23 mouse cellular contexts compared by ENCODE assay signal in genomic region chr6:142938074-142938473, GRCm38 (mm10). TPM values are rescaled to one million over a fixed set of nuclear protein-coding genes. Genes with fewer than 3 reads are reported as not detected.
DNase-seq lines count a peak whose midpoint lies in the region; ATAC-seq and TF ChIP-seq lines count a peak whose summit lies in the region.
"Had no signal": no experiment of that assay in that cellular context is flagged by ENCODE, and none has a peak within 500 bp of the region (broad histone marks: within the 10 kb centered on the region; RNA-seq: fewer than 3 reads in every experiment).

No protein-coding gene starts in this region.

- 0 out of 2 replicates have a peak, but pooled peaks cover 7% of the 10 kb centered on the region for H3K4me1 ChIP-seq in hindbrain, embryonic 14.5 days (replicated peaks; ENCODE audit: control insufficient read depth, insufficient read depth, low read length)
- H3K4me1 ChIP-seq in hindbrain, embryonic 13.5 days (replicated peaks): peaks cover 32% of the 10 kb centered on the region
- peaks cover 20% of the 10 kb centered on the region for H3K4me1 ChIP-seq in cerebellum, adult 2 months (ENCODE audit: control insufficient read depth, insufficient read depth, low read length)
- no peaks in the 10 kb centered on the region for H3K4me1 ChIP-seq in embryonic facial prominence, embryonic 10.5 days
- H3K4me1 ChIP-seq: heart, embryonic 10.5 days; heart, embryonic 15.5 days; limb, embryonic 15.5 days; liver, embryonic 13.5 days had no signal

- no peak for TF ChIP-seq CTCF in cerebellum, adult 2 months (IDR thresholded peaks at IDR 0.05; ENCODE audit: borderline replicate concordance, insufficient read depth, low read depth, low read length)

- H3K4me3 ChIP-seq in hindbrain, embryonic 14.5 days (replicated peaks; ENCODE audit: low read length): no peak overlapping the region
- no peak overlapping the region for H3K4me3 ChIP-seq in hindbrain, embryonic 13.5 days
- no peak overlapping the region for H3K4me3 ChIP-seq in cerebellum, adult 2 months (replicated peaks; ENCODE audit: insufficient read depth, low read depth, low read length)
- H3K4me3 ChIP-seq in embryonic facial prominence, embryonic 10.5 days: no peak overlapping the region
- H3K4me3 ChIP-seq: forebrain, embryonic 15.5 days; heart, embryonic 10.5 days; heart, embryonic 15.5 days; layer of hippocampus, adult 2 months; limb, embryonic 15.5 days; liver, embryonic 13.5 days had no signal

- no peaks in the 10 kb centered on the region for H3K9me3 ChIP-seq in hindbrain, embryonic 14.5 days (ENCODE audit: control insufficient read depth, low read length)
- H3K9me3 ChIP-seq in hindbrain, embryonic 13.5 days: no peaks in the 10 kb centered on the region
- H3K9me3 ChIP-seq in embryonic facial prominence, embryonic 10.5 days: no peaks in the 10 kb centered on the region
- H3K9me3 ChIP-seq: forebrain, embryonic 15.5 days; heart, embryonic 10.5 days; heart, embryonic 15.5 days; limb, embryonic 15.5 days; liver, embryonic 13.5 days had no signal

- no peak for TF ChIP-seq POLR2A in cerebellum, adult 2 months (IDR thresholded peaks at IDR 0.05; ENCODE audit: borderline replicate concordance, insufficient read depth, low read length)

- DNase-seq in hindbrain, embryonic 14.5 days (ENCODE audit: low spot score): no peak
- DNase-seq in brain, adult 2 months (ENCODE audit: low read depth, low spot score): peak; percentile 78
- DNase-seq in cerebellum, adult 2 months: peak; percentile 57 to 75
- peak; percentile 60 to 62 for DNase-seq in cerebellum, postnatal 25 days
- DNase-seq in layer of hippocampus, adult 18-20 months (ENCODE audit: low spot score in 2 of 2): no peak
- no peak for DNase-seq in embryonic facial prominence, embryonic 10.5 days (ENCODE audit: low spot score)
- DNase-seq: adrenal gland, postnatal 14 days; gastrocnemius, postnatal 25 days; heart, adult 11 months; liver, embryonic 13.5 days; midbrain, embryonic 14.5 days; right cerebral cortex, postnatal 25 days; thymus, adult 18-20 months; thymus, postnatal 25 days had no signal

- H3K36me3 ChIP-seq in hindbrain, embryonic 14.5 days (replicated peaks; ENCODE audit: control insufficient read depth, insufficient read depth): no peaks in the 10 kb centered on the region
- H3K36me3 ChIP-seq in hindbrain, embryonic 13.5 days: no peaks in the 10 kb centered on the region
- no peaks in the 10 kb centered on the region for H3K36me3 ChIP-seq in embryonic facial prominence, embryonic 10.5 days (replicated peaks)
- H3K36me3 ChIP-seq: forebrain, embryonic 15.5 days; heart, embryonic 10.5 days; heart, embryonic 15.5 days; limb, embryonic 15.5 days; liver, embryonic 13.5 days had no signal

- ATAC-seq in hindbrain, embryonic 14.5 days (ENCODE audit: low FRiP score): no peak
- no peak for ATAC-seq in hindbrain, embryonic 13.5 days (ENCODE audit: low FRiP score)
- ATAC-seq: CD4-positive, CD25-positive, alpha-beta regulatory T cell, adult 4 months; intestine, embryonic 16.5 days had no signal

- no peaks in the 10 kb centered on the region for H3K27me3 ChIP-seq in hindbrain, embryonic 14.5 days (ENCODE audit: control insufficient read depth, insufficient read depth, low read length)
- H3K27me3 ChIP-seq in hindbrain, embryonic 13.5 days: no peaks in the 10 kb centered on the region
- no peaks in the 10 kb centered on the region for H3K27me3 ChIP-seq in cerebellum, adult 2 months (ENCODE audit: control insufficient read depth, insufficient read depth, low read length)
- H3K27me3 ChIP-seq in embryonic facial prominence, embryonic 10.5 days (replicated peaks; ENCODE audit: low read depth, poor library complexity, severe bottlenecking): no peaks in the 10 kb centered on the region
- H3K27me3 ChIP-seq: forebrain, embryonic 15.5 days; heart, embryonic 15.5 days; limb, embryonic 15.5 days; liver, embryonic 13.5 days had no signal

- peak overlapping the region; percentile 51; the same call in 1 of the 2 replicates for H3K27ac ChIP-seq in hindbrain, embryonic 14.5 days
- no peak overlapping the region for H3K27ac ChIP-seq in hindbrain, embryonic 13.5 days
- H3K27ac ChIP-seq in cerebellum, adult 2 months (ENCODE audit: insufficient read depth, low read length): peak overlapping the region; percentile 35; the same call in 1 of the 2 replicates
- no peak overlapping the region for H3K27ac ChIP-seq in embryonic facial prominence, embryonic 10.5 days (replicated peaks)
- H3K27ac ChIP-seq: heart, embryonic 15.5 days; layer of hippocampus, adult 2 months; limb, embryonic 15.5 days; liver, embryonic 13.5 days had no signal

- H3K9ac ChIP-seq in hindbrain, embryonic 14.5 days: no peak overlapping the region
- H3K9ac ChIP-seq in hindbrain, embryonic 13.5 days: no peak overlapping the region
- H3K9ac ChIP-seq: forebrain, embryonic 15.5 days; heart, embryonic 15.5 days; limb, embryonic 15.5 days; liver, embryonic 13.5 days had no signal

- no peak overlapping the region for H3K4me2 ChIP-seq in hindbrain, embryonic 14.5 days (replicated peaks)
- no peak overlapping the region for H3K4me2 ChIP-seq in hindbrain, embryonic 13.5 days
- H3K4me2 ChIP-seq: forebrain, embryonic 15.5 days; heart, embryonic 15.5 days; limb, embryonic 15.5 days; liver, embryonic 13.5 days had no signal

RNA-seq across cellular contexts. Expression of gene St8sia1, which starts 26.2 kb away (rescaled TPM):
- 6.1 and 7.1 TPM in 2 replicates for polyA plus RNA-seq in hindbrain, embryonic 14.5 days (2014; fragmentation: Nextera tagmentation; extraction: Ambion mirVana)
- 7.6 and 7.7 TPM in 2 replicates for polyA plus RNA-seq in hindbrain, embryonic 13.5 days (2015; fragmentation: Nextera tagmentation; extraction: Ambion mirVana)
- polyA plus RNA-seq in cerebellum, adult 2 months (2012; rRNA removed): 22.2 and 22.6 TPM in 2 replicates
- total RNA-seq in layer of hippocampus, adult 18-20 months (2021): 10 to 100 TPM; 34.1 TPM
- 1.6 and 2.4 TPM in 2 replicates for polyA plus RNA-seq in embryonic facial prominence, embryonic 10.5 days (2016; fragmentation: Nextera tagmentation; extraction: Ambion mirVana)
- total RNA-seq: monocyte, adult 5-6 weeks had no signal

Comparison
In these comparisons a context has a peak if more than half of its experiments do, and no peak if none do; other contexts are left out.
1. H3K27ac ChIP-seq: peak in hindbrain, embryonic 14.5 days (single experiment) and cerebellum, adult 2 months (single experiment); none in hindbrain, embryonic 13.5 days (single experiment) and embryonic facial prominence, embryonic 10.5 days (single experiment).
2. DNase-seq: peak in brain, adult 2 months (single experiment), cerebellum, adult 2 months (2 of 2) and cerebellum, postnatal 25 days (2 of 2); none in hindbrain, embryonic 14.5 days (single experiment), layer of hippocampus, adult 18-20 months (0 of 2) and embryonic facial prominence, embryonic 10.5 days (single experiment).